Mouse (Mus musculus) embryonic facial prominence, embryonic 15.5 days (tissue): ENCODE measurements around the gene Nrtn. TPM values are rescaled to one million over a fixed set of nuclear protein-coding genes. Genes with fewer than 3 reads are reported as not detected.
A peak's percentile ranks its signal among the peaks of the same experiment; 100 is the strongest.

Source experiments
- ATAC-seq: fragments of 200-750 bp; cut with Nextera tagmentation; 2 replicates; pipeline ENCODE4 v1.8.0; 2017; ENCODE audit warnings: low read depth, moderate TSS enrichment; ENCODE audit not compliant: insufficient number of reproducible peaks, low FRiP score, low TSS enrichment
- H3K27ac ChIP-seq: fragments of 300-500 bp; sonication (generic); replicated peaks from 2 replicates; pipeline ENCODE4 v1.5.1; 2015; ENCODE audit warnings: mild to moderate bottlenecking, inconsistent platforms
- H3K27me3 ChIP-seq: fragments of 300-500 bp; sonication (generic); 2 replicates; pipeline ENCODE4 v1.6.1; 2015; ENCODE audit warnings: inconsistent platforms
- H3K36me3 ChIP-seq: fragments of 300-500 bp; sonication (generic); 2 replicates; pipeline ENCODE4 v1.6.1; 2015; ENCODE audit warnings: mild to moderate bottlenecking, inconsistent platforms
- H3K4me1 ChIP-seq: fragments of 300-500 bp; sonication (generic); 2 replicates; pipeline ENCODE4 v1.6.1; 2015; ENCODE audit warnings: inconsistent platforms
- H3K4me2 ChIP-seq: fragments of 300-500 bp; sonication (generic); replicated peaks from 2 replicates; pipeline ENCODE4 v1.6.1; 2015; ENCODE audit warnings: mild to moderate bottlenecking, inconsistent platforms
- H3K4me3 ChIP-seq: fragments of 300-500 bp; sonication (generic); replicated peaks from 2 replicates; pipeline ENCODE4 v1.5.1; 2015; ENCODE audit warnings: mild to moderate bottlenecking, inconsistent platforms
- H3K9ac ChIP-seq: fragments of 300-500 bp; sonication (generic); 2 replicates; pipeline ENCODE4 v1.6.1; 2015; ENCODE audit warnings: inconsistent platforms
- H3K9me3 ChIP-seq: fragments of 300-500 bp; sonication (generic); replicated peaks from 2 replicates; pipeline ENCODE4 v1.6.1; 2016; ENCODE audit warnings: inconsistent platforms
- WGBS: fragments of 180-500 bp; shearing (Covaris S2); methylation state at CpG from one replicate; pipeline ENCODE4 v1.1.7; 2015; 5-methylcytosine and 5-hydroxymethylcytosine counted together
- polyA plus RNA-seq: library from polyadenylated mRNA; unstranded; fragments of >200 nt; fragmentation: Nextera tagmentation; extraction: Ambion mirVana; gene quantifications from 2 replicates; pipeline ENCODE4 v1.2.1, GENCODE M21; 2015

Nrtn gene
- 24.6 and 29.5 TPM in 2 replicates for polyA plus RNA-seq

GRCm38 (mm10) chr17:56757416-56758123 is at the start of gene Nrtn:
Nrtn (minus strand) TSS chr17:56757530.
- no peaks in the 10 kb centered on the region for H3K36me3 ChIP-seq
- H3K27ac ChIP-seq = no peak within 1 kb of the TSS
- no peaks in the 10 kb centered on the region for H3K9me3 ChIP-seq
- peak within 1 kb of the TSS; percentile 95 for H3K4me2 ChIP-seq
- H3K27me3 ChIP-seq = peaks cover 32% of the 10 kb centered on the region
- peak within 1 kb of the TSS; percentile 58 for H3K9ac ChIP-seq
- peak; percentile 68 for ATAC-seq
- H3K4me3 ChIP-seq = peak within 1 kb of the TSS; percentile 61
- 1% methylated on average over 41 of the region's 48 CpGs for whole genome bisulfite sequencing
- H3K4me1 ChIP-seq = peaks cover 64% of the 10 kb centered on the region

DNA sequence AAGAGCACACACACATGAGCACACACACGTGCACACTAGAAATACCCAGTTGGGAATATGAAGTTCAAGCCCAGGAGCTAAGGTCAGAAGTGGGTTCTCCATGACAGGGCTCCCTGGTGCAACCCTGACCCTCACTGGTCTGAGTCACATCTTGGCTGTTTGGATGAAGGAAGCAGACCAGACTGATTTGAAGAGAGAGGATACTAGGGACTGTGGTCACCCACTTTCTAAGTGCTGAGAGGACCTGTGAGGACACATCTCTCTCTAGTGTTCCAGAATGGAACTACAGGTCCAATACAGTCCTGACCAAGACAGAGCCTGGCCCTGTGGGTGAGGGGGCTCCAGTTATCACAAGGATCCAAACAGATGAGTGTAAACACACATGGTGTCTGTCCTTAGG is 48.5 kb upstream of the Nrtn start:
- Histone ChIP-seq H3K4me1 (peaks cover 10% of the 10 kb centered on the region), H3K4me3 (no peak overlapping the region), H3K9ac (no peak overlapping the region), H3K4me2 (no peak overlapping the region), H3K36me3 (peaks cover 4% of the 10 kb centered on the region; the same call in 1 of the 2 replicates), H3K27ac (no peak overlapping the region), H3K27me3 (no peaks in the 10 kb centered on the region), H3K9me3 (no peaks in the 10 kb centered on the region)
- 79% methylated on average over 1 of the region's 1 CpGs for WGBS
- no peak for ATAC-seq

GRCm38 (mm10) chr17:56804952-56805351 is 47.6 kb upstream of the Nrtn start:
- ATAC-seq = no peak
- H3K27me3 ChIP-seq = no peaks in the 10 kb centered on the region
- H3K9me3 ChIP-seq = no peaks in the 10 kb centered on the region
- H3K27ac ChIP-seq = no peak overlapping the region
- no peak overlapping the region for H3K9ac ChIP-seq
- no peak overlapping the region for H3K4me2 ChIP-seq
- H3K4me3 ChIP-seq = no peak overlapping the region
- 79% methylated on average over 5 of the region's 5 CpGs for WGBS
- peaks cover 2% of the 10 kb centered on the region for H3K4me1 ChIP-seq
- peaks cover 4% of the 10 kb centered on the region; the same call in 1 of the 2 replicates for H3K36me3 ChIP-seq

- Histone ChIP-seq H3K4me3 (no peak overlapping the region), H3K4me2 (no peak overlapping the region), H3K9me3 (no peaks in the 10 kb centered on the region), H3K9ac (no peak overlapping the region), H3K36me3 (peaks cover 4% of the 10 kb centered on the region; the same call in 1 of the 2 replicates), H3K27ac (no peak overlapping the region), H3K4me1 (no peaks in the 10 kb centered on the region), H3K27me3 (no peaks in the 10 kb centered on the region)
- ATAC-seq = no peak
- WGBS = 60% methylated on average over 8 of the region's 8 CpGs
These were observed 44.7 kb upstream of the Nrtn start for GRCm38 (mm10) chr17:56802065-56802464.

DNA sequence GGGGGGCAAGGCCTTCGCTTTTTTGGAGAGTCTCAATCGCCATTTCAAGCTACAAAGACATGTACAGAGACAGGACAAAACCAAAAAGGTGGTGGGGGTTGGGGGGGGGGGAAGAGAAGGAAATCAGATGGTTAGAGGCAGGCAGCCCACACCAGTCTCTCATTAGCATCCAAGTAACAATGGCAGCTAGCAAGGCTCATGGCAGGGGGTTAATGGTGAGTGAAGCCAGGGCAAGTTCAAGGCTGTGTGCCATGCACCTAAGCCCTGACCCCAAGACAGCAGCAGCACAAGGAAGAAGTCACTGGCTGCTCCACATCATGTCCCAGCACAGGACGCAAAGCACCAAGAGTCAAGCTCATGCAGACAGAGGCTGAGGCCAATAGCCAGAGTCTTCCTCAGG is 41.9 kb upstream of the Nrtn start:
- H3K27me3 ChIP-seq = no peaks in the 10 kb centered on the region
- no peak overlapping the region for H3K9ac ChIP-seq
- H3K4me1 ChIP-seq = no peaks in the 10 kb centered on the region
- no peak overlapping the region for H3K4me2 ChIP-seq
- no peak for ATAC-seq
- 76% methylated on average over 3 of the region's 3 CpGs for WGBS
- H3K27ac ChIP-seq = no peak overlapping the region
- H3K9me3 ChIP-seq = no peaks in the 10 kb centered on the region
- no peak overlapping the region for H3K4me3 ChIP-seq
- peaks cover 4% of the 10 kb centered on the region; the same call in 1 of the 2 replicates for H3K36me3 ChIP-seq

- H3K36me3 ChIP-seq = no peaks in the 10 kb centered on the region
- H3K27me3 ChIP-seq = no peaks in the 10 kb centered on the region
- no peaks in the 10 kb centered on the region for H3K4me1 ChIP-seq
- H3K9ac ChIP-seq = no peak overlapping the region
- no peak for ATAC-seq
- 64% methylated on average over 6 of the region's 6 CpGs for WGBS
- no peaks in the 10 kb centered on the region for H3K9me3 ChIP-seq
- H3K27ac ChIP-seq = no peak overlapping the region
- no peak overlapping the region for H3K4me2 ChIP-seq
- H3K4me3 ChIP-seq = no peak overlapping the region
These were observed 36.4 kb upstream of the Nrtn start for GRCm38 (mm10) chr17:56793614-56794319.

DNA sequence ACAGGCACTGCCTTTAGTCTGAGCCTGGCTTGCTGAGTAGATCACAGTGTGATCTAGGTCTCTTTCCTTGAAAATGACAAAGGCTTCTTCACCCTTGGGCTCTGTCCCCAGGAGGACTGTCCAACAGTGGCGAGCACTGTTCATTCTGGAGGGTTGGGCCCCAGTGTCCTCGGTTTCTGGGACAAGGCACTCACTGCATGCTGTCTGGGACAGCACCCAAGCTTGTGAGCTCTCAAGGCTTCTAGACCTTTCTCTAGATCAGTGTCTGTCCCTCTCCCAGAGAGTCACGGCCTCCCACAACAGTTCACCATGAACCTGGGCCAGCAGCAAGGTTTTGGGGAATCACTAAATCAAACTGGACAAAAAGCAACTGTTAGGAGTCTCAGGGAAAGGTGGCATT is 35.3 kb upstream of the Nrtn start:
- WGBS = 82% methylated on average over 3 of the region's 3 CpGs
- no peak overlapping the region for H3K9ac ChIP-seq
- no peaks in the 10 kb centered on the region for H3K4me1 ChIP-seq
- no peaks in the 10 kb centered on the region for H3K27me3 ChIP-seq
- no peak overlapping the region for H3K4me3 ChIP-seq
- H3K27ac ChIP-seq = no peak overlapping the region
- no peaks in the 10 kb centered on the region for H3K36me3 ChIP-seq
- no peaks in the 10 kb centered on the region for H3K9me3 ChIP-seq
- ATAC-seq = no peak
- H3K4me2 ChIP-seq = no peak overlapping the region

- Histone ChIP-seq H3K27me3 (no peaks in the 10 kb centered on the region), H3K36me3 (no peaks in the 10 kb centered on the region), H3K4me2 (no peak overlapping the region), H3K9ac (no peak overlapping the region), H3K27ac (no peak overlapping the region), H3K9me3 (no peaks in the 10 kb centered on the region), H3K4me3 (no peak overlapping the region), H3K4me1 (no peaks in the 10 kb centered on the region)
- ATAC-seq = no peak
- WGBS = 85% methylated on average over 6 of the region's 6 CpGs
These were observed 32.0 kb upstream of the Nrtn start for GRCm38 (mm10) chr17:56789286-56789685.

- Histone ChIP-seq H3K27ac (no peak overlapping the region), H3K27me3 (no peaks in the 10 kb centered on the region), H3K4me3 (no peak overlapping the region), H3K36me3 (no peaks in the 10 kb centered on the region), H3K9ac (no peak overlapping the region), H3K4me1 (no peaks in the 10 kb centered on the region), H3K4me2 (no peak overlapping the region), H3K9me3 (no peaks in the 10 kb centered on the region)
- 61% methylated on average over 3 of the region's 3 CpGs for WGBS
- no peak for ATAC-seq
These were observed 31.6 kb upstream of the Nrtn start for GRCm38 (mm10) chr17:56788886-56789285.

DNA sequence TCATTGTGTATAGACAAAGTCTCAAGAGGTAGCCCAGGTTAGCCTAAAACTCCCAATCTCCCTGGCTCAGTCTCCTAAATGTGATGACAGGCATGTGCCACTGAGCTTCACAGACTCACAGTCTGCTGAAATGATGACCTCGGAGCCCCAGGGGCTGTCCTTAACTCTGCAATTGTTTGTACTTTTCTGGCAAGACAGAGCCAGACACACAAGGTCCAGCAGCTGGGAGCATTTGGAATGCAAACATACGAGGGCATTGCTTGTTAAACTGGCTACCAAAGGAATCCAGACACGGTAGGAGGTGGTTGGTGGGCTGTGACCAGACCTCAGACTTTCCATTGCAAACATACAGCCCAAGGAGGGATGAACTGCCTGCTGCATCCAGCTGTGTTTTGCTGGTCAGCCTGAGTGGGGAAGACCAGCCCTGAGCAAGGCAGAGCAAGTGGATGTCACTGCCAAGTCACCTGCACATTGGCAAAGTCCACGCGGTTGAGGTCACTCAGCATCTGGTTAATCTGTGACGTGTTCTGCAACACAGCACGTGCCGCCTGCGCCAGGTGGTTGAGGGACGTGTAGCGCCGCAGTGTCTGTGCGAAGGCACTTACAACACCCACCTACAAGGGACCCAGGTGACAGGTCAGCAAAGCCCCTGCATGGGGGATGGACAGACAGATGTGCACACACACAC is 23.1 kb upstream of the Nrtn start:
- H3K9ac ChIP-seq = no peak overlapping the region
- no peaks in the 10 kb centered on the region for H3K27me3 ChIP-seq
- no peak overlapping the region for H3K4me2 ChIP-seq
- no peak overlapping the region for H3K4me3 ChIP-seq
- no peaks in the 10 kb centered on the region for H3K9me3 ChIP-seq
- H3K4me1 ChIP-seq = no peaks in the 10 kb centered on the region
- no peak for ATAC-seq
- peaks cover 20% of the 10 kb centered on the region; the same call in 1 of the 2 replicates for H3K36me3 ChIP-seq
- 76% methylated on average over 13 of the region's 13 CpGs for WGBS
- H3K27ac ChIP-seq = no peak overlapping the region

DNA sequence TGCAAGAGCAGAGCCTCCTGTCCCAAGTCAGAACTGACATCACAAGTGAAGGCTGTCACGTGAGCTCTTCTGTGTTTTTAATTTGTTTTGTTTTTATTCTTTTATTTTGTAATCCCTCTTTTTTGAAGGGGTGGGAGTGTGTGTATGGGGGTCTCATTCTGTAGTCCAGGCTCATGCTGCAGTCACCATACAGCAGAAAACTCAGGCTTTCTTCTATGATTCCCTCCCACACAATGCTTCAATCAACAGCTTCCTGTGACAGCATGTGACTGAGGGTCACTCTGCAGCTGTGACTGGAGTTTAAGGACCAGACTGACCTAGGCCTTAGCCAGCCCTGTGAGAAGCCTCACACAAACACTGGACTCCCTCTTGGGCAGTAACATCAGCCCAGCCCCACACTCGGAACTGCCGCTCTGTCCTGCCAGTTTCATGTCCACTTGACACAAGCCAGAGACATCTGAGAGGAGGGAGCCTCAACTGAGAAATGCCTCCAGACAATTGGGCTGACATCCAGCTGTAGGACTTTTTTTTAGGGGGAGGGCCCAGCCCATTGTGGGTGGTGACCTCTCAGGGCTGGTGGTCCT is 21.5 kb upstream of the Nrtn start:
- H3K9ac ChIP-seq = no peak overlapping the region
- peaks cover 20% of the 10 kb centered on the region; the same call in 1 of the 2 replicates for H3K36me3 ChIP-seq
- no peak overlapping the region for H3K27ac ChIP-seq
- H3K4me3 ChIP-seq = no peak overlapping the region
- ATAC-seq = no peak
- 41% methylated on average over 3 of the region's 3 CpGs for WGBS
- no peaks in the 10 kb centered on the region for H3K4me1 ChIP-seq
- H3K27me3 ChIP-seq = no peaks in the 10 kb centered on the region
- no peak overlapping the region for H3K4me2 ChIP-seq
- H3K9me3 ChIP-seq = no peaks in the 10 kb centered on the region
